Mouse (Mus musculus): ENCODE data around the gene Pam.

Pam gene

GRCm38 (mm10) chr1:98095246-98095990, at the start of gene Pam:
TSS of gene Pam (minus strand) at chr1:98095646.
- peak; percentile 85 to 88 for DNase-seq

GRCm38 (mm10) chr1:98144845-98145244, 49.4 kb upstream of the Pam start:
- DNase-seq = peak in 1 of 2 experiments; percentile 22

- DNase-seq = no peak
Observed at GRCm38 (mm10) chr1:98131244-98131643, 35.8 kb upstream of the Pam start.

- peak; percentile 24 to 26 for DNase-seq
Observed at GRCm38 (mm10) chr1:98129561-98130347, 34.3 kb upstream of the Pam start.

GRCm38 (mm10) chr1:98129111-98129510, 33.7 kb upstream of the Pam start:
- DNase-seq = peak; percentile 74 to 79

- no peak for DNase-seq
Observed at GRCm38 (mm10) chr1:98128338-98129096, 33.1 kb upstream of the Pam start.

- no peak for DNase-seq
Observed at GRCm38 (mm10) chr1:98126268-98126667, 30.8 kb upstream of the Pam start.

GRCm38 (mm10) chr1:98124727-98125126, 29.3 kb upstream of the Pam start:
- DNase-seq = no peak

- peak in 1 of 2 experiments; percentile 17 for DNase-seq
Observed at GRCm38 (mm10) chr1:98119595-98119994, 24.1 kb upstream of the Pam start.

GRCm38 (mm10) chr1:98107599-98107998, 12.2 kb upstream of the Pam start:
- DNase-seq = no peak

- DNase-seq = no peak
Observed at GRCm38 (mm10) chr1:98099441-98099840, 4.0 kb upstream of the Pam start.

GRCm38 (mm10) chr1:98097957-98098729, 2.7 kb upstream of the Pam start:
- DNase-seq = no peak

- DNase-seq = no peak
Observed at GRCm38 (mm10) chr1:98096396-98096935, 1.0 kb upstream of the Pam start.

GRCm38 (mm10) chr1:98095991-98096330, 515 bp upstream of the Pam start:
- peak in 1 of 2 experiments; percentile 14 for DNase-seq

- peak; percentile 15 to 37 for DNase-seq
Observed at GRCm38 (mm10) chr1:98094811-98095245, 618 bp downstream of the Pam start.

GRCm38 (mm10) chr1:98089336-98089975, 6.0 kb downstream of the Pam start:
- no peak for DNase-seq

- DNase-seq = no peak
Observed at GRCm38 (mm10) chr1:98086456-98086855, 9.0 kb downstream of the Pam start.

GRCm38 (mm10) chr1:98084596-98085274, 10.7 kb downstream of the Pam start:
- no peak for DNase-seq

GRCm38 (mm10) chr1:98083508-98083907, 11.9 kb downstream of the Pam start:
- no peak for DNase-seq

- no peak for DNase-seq
Observed at GRCm38 (mm10) chr1:98082988-98083387, 12.5 kb downstream of the Pam start.

GRCm38 (mm10) chr1:98080431-98080830, 15.0 kb downstream of the Pam start:
- no peak for DNase-seq

Data from kidney, adult 8-10 months (tissue).